Mouse (Mus musculus) neural tube, embryonic 11.5 days (tissue): ENCODE measurements around the gene Vps8. TPM values are rescaled to one million over a fixed set of nuclear protein-coding genes. Genes with fewer than 3 reads are reported as not detected.

Source experiments
- ATAC-seq: fragments of 200-750 bp; cut with Nextera tagmentation; 2 replicates; pipeline ENCODE4 v1.8.0; 2017; ENCODE audit warnings: moderate number of reproducible peaks, mild to moderate bottlenecking, moderate TSS enrichment, moderate library complexity; ENCODE audit not compliant: insufficient read depth, low FRiP score, low TSS enrichment
- DNase-seq: peaks from one replicate; pipeline ENCODE4 v3.0.0-alpha.2; 2015; ENCODE audit warnings: low spot score
- H3K27ac ChIP-seq: fragments of 300-500 bp; sonication (generic); 2 replicates; pipeline ENCODE4 v1.5.1; 2014; ENCODE audit warnings: low read depth, mild to moderate bottlenecking, low read length
- H3K27me3 ChIP-seq: fragments of 300-500 bp; sonication (generic); 2 replicates; pipeline ENCODE4 v1.6.1; 2014; ENCODE audit warnings: mild to moderate bottlenecking, low read length, mixed read lengths; ENCODE audit not compliant: control insufficient read depth, insufficient read depth
- H3K36me3 ChIP-seq: fragments of 300-500 bp; sonication (generic); 2 replicates; pipeline ENCODE4 v1.6.1; 2014; ENCODE audit warnings: mild to moderate bottlenecking, low read length, moderate library complexity, mixed read lengths; ENCODE audit not compliant: control insufficient read depth, insufficient read depth
- H3K4me1 ChIP-seq: fragments of 300-500 bp; sonication (generic); 2 replicates; pipeline ENCODE4 v1.6.1; 2014; ENCODE audit warnings: low read length, mixed read lengths; ENCODE audit not compliant: control insufficient read depth, insufficient read depth
- H3K4me2 ChIP-seq: fragments of 300-500 bp; sonication (generic); 2 replicates; pipeline ENCODE4 v1.6.1; 2014; ENCODE audit warnings: low read depth, mild to moderate bottlenecking, moderate library complexity
- H3K4me3 ChIP-seq: fragments of 300-500 bp; sonication (generic); 2 replicates; pipeline ENCODE4 v1.5.1; 2014; ENCODE audit warnings: low read depth, low read length
- H3K9ac ChIP-seq: fragments of 300-500 bp; sonication (generic); 2 replicates; pipeline ENCODE4 v1.6.1; 2014; ENCODE audit warnings: mild to moderate bottlenecking, low read length
- H3K9me3 ChIP-seq: fragments of 300-500 bp; sonication (generic); 2 replicates; pipeline ENCODE4 v1.6.1; 2016; ENCODE audit warnings: low read length; ENCODE audit not compliant: control insufficient read depth
- WGBS: fragments of 180-500 bp; shearing (Covaris S2); extraction: QIAGEN DNeasy Blood & Tissue Kit; methylation state at CpG from one replicate; pipeline ENCODE4 v1.1.7; 2014; 5-methylcytosine and 5-hydroxymethylcytosine counted together
- polyA plus RNA-seq: library from polyadenylated mRNA; unstranded; fragments of >200 nt; fragmentation: Nextera tagmentation; extraction: Ambion mirVana; gene quantifications from 2 replicates; pipeline ENCODE4 v1.2.1, GENCODE M21; 2014

Gene Vps8
- polyA plus RNA-seq, 1 experiment from 2014 or later, result 30.8 TPM

GRCm38 (mm10) chr16:21477074-21477473 lies 54.2 kb downstream of the Vps8 start:
- H3K36me3 ChIP-seq, result peaks cover 3% of the 10 kb centered on the region; the same call in 1 of the 2 replicates
- no peak overlapping the region for H3K4me2 ChIP-seq
- no peaks in the 10 kb centered on the region for H3K27me3 ChIP-seq
- no peak overlapping the region for H3K9ac ChIP-seq
- no peaks in the 10 kb centered on the region for H3K9me3 ChIP-seq
- DNase-seq (no peak), ATAC-seq (no peak)
- WGBS, result 88% methylated on average over 4 of the region's 4 CpGs
- H3K4me3 ChIP-seq, result no peak overlapping the region
- no peaks in the 10 kb centered on the region for H3K4me1 ChIP-seq
- no peak overlapping the region for H3K27ac ChIP-seq

DNA sequence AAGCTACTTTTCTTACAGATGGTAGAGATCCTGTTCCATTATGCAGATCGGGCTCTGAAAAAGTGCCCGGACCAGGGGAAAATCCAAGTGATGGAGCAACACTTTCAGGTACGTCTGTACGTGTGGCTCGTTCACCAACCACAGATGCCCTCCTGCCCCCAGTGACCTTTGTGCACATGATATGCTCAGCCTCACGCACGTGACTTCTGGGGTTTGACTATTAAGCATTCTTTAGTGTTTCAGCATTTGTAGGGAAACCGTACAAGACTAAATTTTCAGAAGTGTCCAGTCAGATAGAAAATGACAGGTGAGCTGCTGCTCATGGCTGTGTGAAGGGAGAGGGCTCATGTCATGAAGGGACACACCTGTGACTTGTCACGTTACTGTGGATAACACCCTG lies 55.5 kb downstream of the Vps8 start:
- ATAC-seq, result no peak
- DNase-seq, result no peak
- no peak overlapping the region for H3K27ac ChIP-seq
- 90% methylated on average over 9 of the region's 9 CpGs for WGBS
- no peak overlapping the region for H3K9ac ChIP-seq
- H3K4me3 ChIP-seq, result no peak overlapping the region
- H3K36me3 ChIP-seq, result no peaks in the 10 kb centered on the region
- no peaks in the 10 kb centered on the region for H3K9me3 ChIP-seq
- H3K27me3 ChIP-seq, result no peaks in the 10 kb centered on the region
- H3K4me1 ChIP-seq, result no peaks in the 10 kb centered on the region
- H3K4me2 ChIP-seq, result no peak overlapping the region

DNA sequence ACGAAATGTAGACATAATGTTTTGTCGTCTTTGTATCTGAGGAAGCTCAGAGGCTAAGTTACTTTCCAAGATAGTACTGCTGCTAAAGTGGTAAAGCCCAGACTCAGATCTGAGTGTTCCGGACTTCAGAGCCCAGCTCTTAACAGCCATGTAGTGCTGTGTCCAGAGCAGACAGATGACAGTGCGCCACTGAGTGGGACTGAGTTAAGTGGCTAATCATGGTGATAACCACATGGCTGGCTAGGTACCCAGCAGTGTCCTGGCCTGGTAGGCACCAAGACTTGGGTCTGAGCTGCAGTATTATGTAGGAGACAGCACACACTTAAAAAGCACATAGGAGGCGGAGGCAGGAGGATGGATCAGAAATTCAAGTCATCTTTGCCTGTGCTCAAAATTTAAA lies 60.9 kb downstream of the Vps8 start:
- no peaks in the 10 kb centered on the region for H3K9me3 ChIP-seq
- no peak for ATAC-seq
- WGBS, result 94% methylated on average over 5 of the region's 5 CpGs
- H3K4me2 ChIP-seq, result no peak overlapping the region
- DNase-seq, result no peak
- H3K36me3 ChIP-seq, result no peaks in the 10 kb centered on the region
- H3K27ac ChIP-seq, result no peak overlapping the region
- no peaks in the 10 kb centered on the region for H3K27me3 ChIP-seq
- H3K9ac ChIP-seq, result no peak overlapping the region
- no peaks in the 10 kb centered on the region for H3K4me1 ChIP-seq
- H3K4me3 ChIP-seq, result no peak overlapping the region

- DNase-seq, result no peak
- H3K4me1 ChIP-seq, result no peaks in the 10 kb centered on the region
- no peak overlapping the region for H3K4me2 ChIP-seq
- no peak for ATAC-seq
- no peak overlapping the region for H3K27ac ChIP-seq
- no peak overlapping the region for H3K9ac ChIP-seq
- H3K36me3 ChIP-seq, result no peaks in the 10 kb centered on the region
- 47% methylated on average over 5 of the region's 5 CpGs for WGBS
- no peaks in the 10 kb centered on the region for H3K27me3 ChIP-seq
- H3K4me3 ChIP-seq, result no peak overlapping the region
- H3K9me3 ChIP-seq, result no peaks in the 10 kb centered on the region
Observed at GRCm38 (mm10) chr16:21485716-21486115, 62.8 kb downstream of the Vps8 start.

GRCm38 (mm10) chr16:21488413-21488812 lies 65.5 kb downstream of the Vps8 start:
- 53% methylated on average over 4 of the region's 4 CpGs for WGBS
- no peaks in the 10 kb centered on the region for H3K27me3 ChIP-seq
- H3K27ac ChIP-seq, result no peak overlapping the region
- no peaks in the 10 kb centered on the region for H3K9me3 ChIP-seq
- DNase-seq, result peak; percentile 59
- H3K36me3 ChIP-seq, result no peaks in the 10 kb centered on the region
- no peak overlapping the region for H3K4me3 ChIP-seq
- ATAC-seq, result no peak
- no peaks in the 10 kb centered on the region for H3K4me1 ChIP-seq
- no peak overlapping the region for H3K4me2 ChIP-seq
- H3K9ac ChIP-seq, result no peak overlapping the region

GRCm38 (mm10) chr16:21492346-21492745 lies 69.4 kb downstream of the Vps8 start:
- DNase-seq (no peak), ATAC-seq (no peak)
- H3K27me3 ChIP-seq, result no peaks in the 10 kb centered on the region
- H3K9me3 ChIP-seq, result no peaks in the 10 kb centered on the region
- H3K4me1 ChIP-seq, result no peaks in the 10 kb centered on the region
- no peak overlapping the region for H3K9ac ChIP-seq
- H3K36me3 ChIP-seq, result no peaks in the 10 kb centered on the region
- no peak overlapping the region for H3K4me3 ChIP-seq
- no peak overlapping the region for H3K4me2 ChIP-seq
- WGBS, result 69% methylated on average over 5 of the region's 5 CpGs
- H3K27ac ChIP-seq, result no peak overlapping the region

GRCm38 (mm10) chr16:21492894-21493293 lies 70.0 kb downstream of the Vps8 start:
- H3K27ac ChIP-seq, result no peak overlapping the region
- no peaks in the 10 kb centered on the region for H3K27me3 ChIP-seq
- DNase-seq (no peak), ATAC-seq (no peak)
- H3K4me1 ChIP-seq, result no peaks in the 10 kb centered on the region
- H3K4me3 ChIP-seq, result no peak overlapping the region
- H3K36me3 ChIP-seq, result no peaks in the 10 kb centered on the region
- H3K4me2 ChIP-seq, result no peak overlapping the region
- no peak overlapping the region for H3K9ac ChIP-seq
- 39% methylated on average over 2 of the region's 2 CpGs for WGBS
- H3K9me3 ChIP-seq, result no peaks in the 10 kb centered on the region

- Histone ChIP-seq H3K4me2 (no peak overlapping the region), H3K4me3 (no peak overlapping the region), H3K4me1 (no peaks in the 10 kb centered on the region), H3K27me3 (no peaks in the 10 kb centered on the region), H3K36me3 (no peaks in the 10 kb centered on the region), H3K9ac (no peak overlapping the region), H3K9me3 (no peaks in the 10 kb centered on the region), H3K27ac (no peak overlapping the region)
- no peak for ATAC-seq
- WGBS, result 95% methylated on average over 6 of the region's 6 CpGs
- no peak for DNase-seq
Observed at GRCm38 (mm10) chr16:21494681-21495080, 71.8 kb downstream of the Vps8 start.

- Histone ChIP-seq H3K27me3 (no peaks in the 10 kb centered on the region), H3K9me3 (no peaks in the 10 kb centered on the region), H3K27ac (no peak overlapping the region), H3K4me1 (no peaks in the 10 kb centered on the region), H3K4me2 (no peak overlapping the region), H3K4me3 (no peak overlapping the region), H3K9ac (no peak overlapping the region), H3K36me3 (no peaks in the 10 kb centered on the region; the same call in 1 of the 2 replicates)
- ATAC-seq (no peak), DNase-seq (no peak)
- WGBS, result 90% methylated on average over 9 of the region's 9 CpGs
Observed at GRCm38 (mm10) chr16:21496799-21497198, 73.9 kb downstream of the Vps8 start.
